Mouse (Mus musculus) lung, adult 2 months (tissue): Measurements from ENCODE around the gene Rbm33.

Experiments used
- CTCF ChIP-seq: fragments of 200-500 bp; IDR thresholded peaks from 2 replicates; pipeline ENCODE4 v1.5.1; 2011; ENCODE audit warnings: mild to moderate bottlenecking, low read length, control low read depth; ENCODE audit not compliant: insufficient read depth
- POLR2A ChIP-seq: fragments of 200-500 bp; IDR thresholded peaks from 2 replicates; pipeline ENCODE4 v1.6.1; 2011; ENCODE audit warnings: low read depth, mild to moderate bottlenecking, control low read depth, low read length, borderline replicate concordance; ENCODE audit errors: extremely low read depth

GRCm38 (mm10) chr5:28324457-28324856, 7.5 kb downstream of the Rbm33 start:
- TF ChIP-seq POLR2A (no peak), CTCF (no peak)
